Mouse (Mus musculus): Measurements from ENCODE around the gene Thtpa. TPM values are rescaled to one million over a fixed set of nuclear protein-coding genes. Genes with fewer than 3 reads are reported as not detected.

The Thtpa gene
- polyA plus RNA-seq, 1 experiment from 2014 or later: 20.8 TPM

GRCm38 (mm10) chr14:55106990-55107389, 12.4 kb downstream of the Thtpa start:
- Histone ChIP-seq H3K9me3 (replicated peaks; ENCODE audit: low read length) (no peaks in the 10 kb centered on the region), H3K27ac (no peak overlapping the region), H3K4me2 (ENCODE audit: low read length) (no peak overlapping the region), H3K36me3 (ENCODE audit: insufficient read depth, low read length) (no peaks in the 10 kb centered on the region), H3K9ac (ENCODE audit: low read depth, low read length) (no peak overlapping the region), H3K4me3 (replicated peaks; ENCODE audit: low read depth, low read length) (no peak overlapping the region), H3K4me1 (replicated peaks; ENCODE audit: insufficient read depth, low read length) (0 out of 2 replicates have a peak, but pooled peaks cover 8% of the 10 kb centered on the region), H3K27me3 (ENCODE audit: insufficient read depth, low read length) (peaks cover 15% of the 10 kb centered on the region)
- no peak for TF ChIP-seq CTCF (IDR thresholded peaks at IDR 0.05; ENCODE audit: low read depth)
- ATAC-seq (replicated peaks; ENCODE audit: low FRiP score, low read depth) (no peak), DNase-seq (ENCODE audit: low spot score) (no peak)
- 79% methylated on average over 8 of the region's 8 CpGs for WGBS

GRCm38 (mm10) chr14:55108202-55108870, 13.8 kb downstream of the Thtpa start:
- DNase-seq (ENCODE audit: low spot score): no peak
- 41% methylated on average over 9 of the region's 9 CpGs for WGBS
- no peak overlapping the region for H3K4me3 ChIP-seq (replicated peaks; ENCODE audit: low read depth, low read length)
- peaks cover 16% of the 10 kb centered on the region for H3K27me3 ChIP-seq (ENCODE audit: insufficient read depth, low read length)
- H3K4me2 ChIP-seq (ENCODE audit: low read length): no peak overlapping the region
- no peaks in the 10 kb centered on the region for H3K9me3 ChIP-seq (replicated peaks; ENCODE audit: low read length)
- H3K36me3 ChIP-seq (ENCODE audit: insufficient read depth, low read length): no peaks in the 10 kb centered on the region
- TF ChIP-seq CTCF (IDR thresholded peaks at IDR 0.05; ENCODE audit: low read depth): no peak
- no peak overlapping the region for H3K27ac ChIP-seq
- no peak overlapping the region for H3K9ac ChIP-seq (ENCODE audit: low read depth, low read length)
- H3K4me1 ChIP-seq (replicated peaks; ENCODE audit: insufficient read depth, low read length): 0 out of 2 replicates have a peak, but pooled peaks cover 8% of the 10 kb centered on the region
- ATAC-seq (replicated peaks; ENCODE audit: low FRiP score, low read depth): no peak

GRCm38 (mm10) chr14:55109048-55109873, 14.7 kb downstream of the Thtpa start:
- no peak overlapping the region for H3K4me2 ChIP-seq (ENCODE audit: low read length)
- H3K4me1 ChIP-seq (replicated peaks; ENCODE audit: insufficient read depth, low read length): peaks cover 8% of the 10 kb centered on the region; the same call in 1 of the 2 replicates
- no peaks in the 10 kb centered on the region for H3K9me3 ChIP-seq (replicated peaks; ENCODE audit: low read length)
- no peak overlapping the region for H3K27ac ChIP-seq
- H3K36me3 ChIP-seq (ENCODE audit: insufficient read depth, low read length): no peaks in the 10 kb centered on the region
- H3K27me3 ChIP-seq (ENCODE audit: insufficient read depth, low read length): peaks cover 24% of the 10 kb centered on the region
- no peak overlapping the region for H3K9ac ChIP-seq (ENCODE audit: low read depth, low read length)
- ATAC-seq (replicated peaks; ENCODE audit: low FRiP score, low read depth) (0 out of 2 replicates have a peak, but pooled peaks have one; percentile 3), DNase-seq (ENCODE audit: low spot score) (no peak)
- WGBS: 16% methylated on average over 21 of the region's 21 CpGs
- no peak for TF ChIP-seq CTCF (IDR thresholded peaks at IDR 0.05; ENCODE audit: low read depth)
- no peak overlapping the region for H3K4me3 ChIP-seq (replicated peaks; ENCODE audit: low read depth, low read length)

GRCm38 (mm10) chr14:55110076-55110475, 15.5 kb downstream of the Thtpa start:
- Histone ChIP-seq H3K27ac (no peak overlapping the region), H3K27me3 (ENCODE audit: insufficient read depth, low read length) (peaks cover 28% of the 10 kb centered on the region), H3K9ac (ENCODE audit: low read depth, low read length) (no peak overlapping the region), H3K4me3 (replicated peaks; ENCODE audit: low read depth, low read length) (no peak overlapping the region), H3K36me3 (ENCODE audit: insufficient read depth, low read length) (no peaks in the 10 kb centered on the region), H3K4me2 (ENCODE audit: low read length) (no peak overlapping the region), H3K9me3 (replicated peaks; ENCODE audit: low read length) (no peaks in the 10 kb centered on the region), H3K4me1 (replicated peaks; ENCODE audit: insufficient read depth, low read length) (peaks cover 12% of the 10 kb centered on the region; the same call in 1 of the 2 replicates)
- WGBS: 38% methylated on average over 9 of the region's 9 CpGs
- ATAC-seq (replicated peaks; ENCODE audit: low FRiP score, low read depth) (no peak), DNase-seq (ENCODE audit: low spot score) (no peak)
- no peak for TF ChIP-seq CTCF (IDR thresholded peaks at IDR 0.05; ENCODE audit: low read depth)

- no peaks in the 10 kb centered on the region for H3K36me3 ChIP-seq (ENCODE audit: insufficient read depth, low read length)
- ATAC-seq (replicated peaks; ENCODE audit: low FRiP score, low read depth) (no peak), DNase-seq (ENCODE audit: low spot score) (no peak)
- H3K9ac ChIP-seq (ENCODE audit: low read depth, low read length): no peak overlapping the region
- H3K27ac ChIP-seq: no peak overlapping the region
- TF ChIP-seq CTCF (IDR thresholded peaks at IDR 0.05; ENCODE audit: low read depth): no peak
- peaks cover 16% of the 10 kb centered on the region; the same call in 1 of the 2 replicates for H3K4me1 ChIP-seq (replicated peaks; ENCODE audit: insufficient read depth, low read length)
- H3K4me3 ChIP-seq (replicated peaks; ENCODE audit: low read depth, low read length): no peak overlapping the region
- 83% methylated on average over 2 of the region's 2 CpGs for WGBS
- no peaks in the 10 kb centered on the region for H3K9me3 ChIP-seq (replicated peaks; ENCODE audit: low read length)
- H3K27me3 ChIP-seq (ENCODE audit: insufficient read depth, low read length): peaks cover 35% of the 10 kb centered on the region
- no peak overlapping the region for H3K4me2 ChIP-seq (ENCODE audit: low read length)
Observed at GRCm38 (mm10) chr14:55111720-55112119, 17.1 kb downstream of the Thtpa start.

- no peaks in the 10 kb centered on the region for H3K9me3 ChIP-seq (replicated peaks; ENCODE audit: low read length)
- H3K9ac ChIP-seq (ENCODE audit: low read depth, low read length): no peak overlapping the region
- no peaks in the 10 kb centered on the region for H3K36me3 ChIP-seq (ENCODE audit: insufficient read depth, low read length)
- H3K27me3 ChIP-seq (ENCODE audit: insufficient read depth, low read length): peaks cover 35% of the 10 kb centered on the region
- H3K27ac ChIP-seq: no peak overlapping the region
- ATAC-seq (replicated peaks; ENCODE audit: low FRiP score, low read depth) (no peak), DNase-seq (ENCODE audit: low spot score) (no peak)
- H3K4me3 ChIP-seq (replicated peaks; ENCODE audit: low read depth, low read length): no peak overlapping the region
- TF ChIP-seq CTCF (IDR thresholded peaks at IDR 0.05; ENCODE audit: low read depth): no peak
- H3K4me2 ChIP-seq (ENCODE audit: low read length): 0 out of 2 replicates have a peak overlapping the region, but pooled peaks have one; percentile 99
- 76% methylated on average over 51 of the region's 51 CpGs for WGBS
- H3K4me1 ChIP-seq (replicated peaks; ENCODE audit: insufficient read depth, low read length): peaks cover 16% of the 10 kb centered on the region; the same call in 1 of the 2 replicates
Observed at GRCm38 (mm10) chr14:55113351-55113974, 18.9 kb downstream of the Thtpa start.
